Mouse (Mus musculus): ENCODE results near the gene Tcf3. TPM values are rescaled to one million over a fixed set of nuclear protein-coding genes. Genes with fewer than 3 reads are reported as not detected.

Gene Tcf3
- polyA plus RNA-seq, 1 experiment from 2014 or later: 54.0 TPM

DNA sequence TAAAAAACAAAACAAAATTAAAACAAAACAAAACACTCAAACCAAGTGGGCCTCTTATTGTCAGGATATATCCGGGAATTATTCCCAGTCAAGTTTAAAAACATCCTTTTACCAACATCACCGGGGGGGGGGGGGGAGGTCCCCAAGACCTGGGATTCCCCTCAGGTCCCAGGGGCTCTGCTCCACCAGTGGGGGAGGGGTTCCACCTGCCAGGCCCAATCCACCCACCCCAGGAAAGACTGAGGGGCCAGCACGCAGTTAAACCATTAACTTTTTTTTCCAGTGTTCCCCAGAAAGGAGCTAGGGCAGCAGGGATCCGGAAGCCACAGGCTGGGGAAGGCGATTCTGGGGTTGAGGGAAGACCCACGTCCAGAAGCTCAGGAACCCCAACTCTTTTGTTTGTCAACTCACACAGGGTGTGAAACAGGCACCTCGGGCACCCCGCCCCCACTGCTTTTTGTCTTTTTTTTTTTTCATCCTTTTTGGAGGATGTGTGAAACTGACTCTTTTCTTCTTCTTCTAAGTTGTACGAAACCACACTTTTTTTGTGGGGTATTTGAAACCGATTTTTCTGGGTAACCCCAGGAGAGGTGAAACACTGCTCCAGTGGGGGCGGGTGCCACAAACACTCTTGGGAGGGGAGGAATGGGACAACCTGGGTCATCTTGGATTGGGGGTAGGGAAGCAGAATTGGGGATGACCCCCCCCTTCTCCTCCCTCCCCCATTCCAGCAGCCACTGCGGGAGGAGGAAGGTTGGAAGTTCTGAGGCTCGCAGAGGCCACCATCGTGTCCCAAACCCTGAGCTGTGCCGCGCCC lies 1.7 kb downstream of the Tcf3 start:
- peak overlapping the region in 1 of 2 experiments; percentile 25; a peak in 2 of 4 replicates for H3K27ac ChIP-seq (replicated peaks in 1 of 2; ENCODE audit: control insufficient read depth in 1 of 2, insufficient read depth in 1 of 2, low read depth in 2 of 2, low read length in 2 of 2)
- peak overlapping the region; percentile 66 for H3K4me2 ChIP-seq (ENCODE audit: low read length)
- 28% methylated on average over 16 of the region's 16 CpGs for WGBS
- peaks cover 43% of the 10 kb centered on the region for H3K36me3 ChIP-seq (ENCODE audit: control insufficient read depth, insufficient read depth, low read length)
- no peaks in the 10 kb centered on the region for H3K9me3 ChIP-seq (ENCODE audit: control insufficient read depth, low read length)
- peaks cover 4% of the 10 kb centered on the region; the same call in 1 of the 2 replicates for H3K27me3 ChIP-seq (ENCODE audit: control insufficient read depth, insufficient read depth, low read length)
- H3K4me3 ChIP-seq (ENCODE audit: control insufficient read depth in 1 of 2, insufficient read depth in 1 of 2, low read depth in 1 of 2, low read length in 2 of 2): peak overlapping the region; percentile 87 to 92
- peaks cover 12 to 19% of the 10 kb centered on the region in 2 experiments; a peak in 3 of 4 replicates for H3K4me1 ChIP-seq (ENCODE audit: control insufficient read depth in 2 of 2, insufficient read depth in 2 of 2, low read length in 2 of 2)
- ATAC-seq (ENCODE audit: insufficient number of reproducible peaks, insufficient read depth, low FRiP score, low read depth): no peak
- H3K9ac ChIP-seq (ENCODE audit: low read length): peak overlapping the region; percentile 95

- Histone ChIP-seq H3K9ac (ENCODE audit: low read length) (no peak overlapping the region), H3K36me3 (ENCODE audit: control insufficient read depth, insufficient read depth, low read length) (peaks cover 56% of the 10 kb centered on the region), H3K27ac (replicated peaks in 1 of 2; ENCODE audit: control insufficient read depth in 1 of 2, insufficient read depth in 1 of 2, low read depth in 2 of 2, low read length in 2 of 2) (no peak overlapping the region), H3K4me3 (ENCODE audit: control insufficient read depth in 1 of 2, insufficient read depth in 1 of 2, low read depth in 1 of 2, low read length in 2 of 2) (no peak overlapping the region), H3K9me3 (ENCODE audit: control insufficient read depth, low read length) (no peaks in the 10 kb centered on the region), H3K27me3 (ENCODE audit: control insufficient read depth, insufficient read depth, low read length) (no peaks in the 10 kb centered on the region), H3K4me1 (ENCODE audit: control insufficient read depth in 2 of 2, insufficient read depth in 2 of 2, low read length in 2 of 2) (peaks cover 7 to 17% of the 10 kb centered on the region in 2 experiments; a peak in 3 of 4 replicates), H3K4me2 (ENCODE audit: low read length) (no peak overlapping the region)
- no peak for ATAC-seq (ENCODE audit: insufficient number of reproducible peaks, insufficient read depth, low FRiP score, low read depth)
- 72% methylated on average over 7 of the region's 8 CpGs for WGBS
These were observed 3.0 kb downstream of the Tcf3 start for GRCm38 (mm10) chr10:80430375-80430980.

- H3K36me3 ChIP-seq (ENCODE audit: control insufficient read depth, insufficient read depth, low read length): peaks cover 63% of the 10 kb centered on the region
- ATAC-seq (ENCODE audit: insufficient number of reproducible peaks, insufficient read depth, low FRiP score, low read depth): no peak
- no peaks in the 10 kb centered on the region for H3K27me3 ChIP-seq (ENCODE audit: control insufficient read depth, insufficient read depth, low read length)
- H3K4me3 ChIP-seq (ENCODE audit: control insufficient read depth in 1 of 2, insufficient read depth in 1 of 2, low read depth in 1 of 2, low read length in 2 of 2): no peak overlapping the region
- H3K9me3 ChIP-seq (ENCODE audit: control insufficient read depth, low read length): peaks cover 4% of the 10 kb centered on the region; the same call in 1 of the 2 replicates
- H3K9ac ChIP-seq (ENCODE audit: low read length): no peak overlapping the region
- peaks cover 7 to 17% of the 10 kb centered on the region in 2 experiments; a peak in 3 of 4 replicates for H3K4me1 ChIP-seq (ENCODE audit: control insufficient read depth in 2 of 2, insufficient read depth in 2 of 2, low read length in 2 of 2)
- 88% methylated on average over 8 of the region's 8 CpGs for WGBS
- H3K27ac ChIP-seq (replicated peaks in 1 of 2; ENCODE audit: control insufficient read depth in 1 of 2, insufficient read depth in 1 of 2, low read depth in 2 of 2, low read length in 2 of 2): no peak overlapping the region
- no peak overlapping the region for H3K4me2 ChIP-seq (ENCODE audit: low read length)
These were observed 3.6 kb downstream of the Tcf3 start for GRCm38 (mm10) chr10:80429800-80430199.

DNA sequence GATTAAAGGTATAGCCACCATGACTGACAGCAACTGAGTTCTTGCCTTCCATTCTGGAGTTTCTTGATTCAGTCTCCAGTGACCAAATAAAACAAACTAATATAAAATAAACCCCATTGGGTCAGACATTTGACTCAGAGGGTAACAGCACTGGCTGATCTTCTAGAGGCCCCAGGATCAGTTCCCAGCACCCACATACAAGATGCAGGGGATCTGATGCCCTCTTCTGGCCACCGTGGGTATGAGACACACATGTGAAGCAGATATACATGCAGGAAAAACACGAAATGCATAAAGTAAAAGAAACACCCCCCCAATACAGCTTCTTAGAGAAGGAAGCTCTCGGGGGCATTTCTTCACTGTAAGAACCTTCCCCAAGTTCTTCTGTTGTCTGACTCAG lies 8.4 kb downstream of the Tcf3 start:
- Histone ChIP-seq H3K4me1 (ENCODE audit: control insufficient read depth in 2 of 2, insufficient read depth in 2 of 2, low read length in 2 of 2) (peaks cover 3 to 14% of the 10 kb centered on the region in 2 experiments), H3K36me3 (ENCODE audit: control insufficient read depth, insufficient read depth, low read length) (peaks cover 100% of the 10 kb centered on the region), H3K27me3 (ENCODE audit: control insufficient read depth, insufficient read depth, low read length) (no peaks in the 10 kb centered on the region), H3K9ac (ENCODE audit: low read length) (no peak overlapping the region), H3K27ac (replicated peaks in 1 of 2; ENCODE audit: control insufficient read depth in 1 of 2, insufficient read depth in 1 of 2, low read depth in 2 of 2, low read length in 2 of 2) (no peak overlapping the region), H3K4me2 (ENCODE audit: low read length) (no peak overlapping the region), H3K9me3 (ENCODE audit: control insufficient read depth, low read length) (peaks cover 4% of the 10 kb centered on the region; the same call in 1 of the 2 replicates), H3K4me3 (ENCODE audit: control insufficient read depth in 1 of 2, insufficient read depth in 1 of 2, low read depth in 1 of 2, low read length in 2 of 2) (no peak overlapping the region)
- ATAC-seq (ENCODE audit: insufficient number of reproducible peaks, insufficient read depth, low FRiP score, low read depth): no peak
- WGBS: 95% methylated on average over 3 of the region's 3 CpGs

GRCm38 (mm10) chr10:80423562-80423961 lies 9.9 kb downstream of the Tcf3 start:
- Histone ChIP-seq H3K9ac (ENCODE audit: low read length) (no peak overlapping the region), H3K4me3 (ENCODE audit: control insufficient read depth in 1 of 2, insufficient read depth in 1 of 2, low read depth in 1 of 2, low read length in 2 of 2) (no peak overlapping the region), H3K9me3 (ENCODE audit: control insufficient read depth, low read length) (peaks cover 4% of the 10 kb centered on the region; the same call in 1 of the 2 replicates), H3K4me1 (ENCODE audit: control insufficient read depth in 2 of 2, insufficient read depth in 2 of 2, low read length in 2 of 2) (peaks cover 13 to 29% of the 10 kb centered on the region in 2 experiments), H3K27me3 (ENCODE audit: control insufficient read depth, insufficient read depth, low read length) (no peaks in the 10 kb centered on the region), H3K36me3 (ENCODE audit: control insufficient read depth, insufficient read depth, low read length) (peaks cover 100% of the 10 kb centered on the region), H3K4me2 (ENCODE audit: low read length) (no peak overlapping the region), H3K27ac (replicated peaks in 1 of 2; ENCODE audit: control insufficient read depth in 1 of 2, insufficient read depth in 1 of 2, low read depth in 2 of 2, low read length in 2 of 2) (0 out of 4 replicates have a peak overlapping the region, but pooled peaks of 1 of the 2 experiments have one; percentile 14)
- 52% methylated on average over 4 of the region's 4 CpGs for WGBS
- ATAC-seq (ENCODE audit: insufficient number of reproducible peaks, insufficient read depth, low FRiP score, low read depth): no peak

DNA sequence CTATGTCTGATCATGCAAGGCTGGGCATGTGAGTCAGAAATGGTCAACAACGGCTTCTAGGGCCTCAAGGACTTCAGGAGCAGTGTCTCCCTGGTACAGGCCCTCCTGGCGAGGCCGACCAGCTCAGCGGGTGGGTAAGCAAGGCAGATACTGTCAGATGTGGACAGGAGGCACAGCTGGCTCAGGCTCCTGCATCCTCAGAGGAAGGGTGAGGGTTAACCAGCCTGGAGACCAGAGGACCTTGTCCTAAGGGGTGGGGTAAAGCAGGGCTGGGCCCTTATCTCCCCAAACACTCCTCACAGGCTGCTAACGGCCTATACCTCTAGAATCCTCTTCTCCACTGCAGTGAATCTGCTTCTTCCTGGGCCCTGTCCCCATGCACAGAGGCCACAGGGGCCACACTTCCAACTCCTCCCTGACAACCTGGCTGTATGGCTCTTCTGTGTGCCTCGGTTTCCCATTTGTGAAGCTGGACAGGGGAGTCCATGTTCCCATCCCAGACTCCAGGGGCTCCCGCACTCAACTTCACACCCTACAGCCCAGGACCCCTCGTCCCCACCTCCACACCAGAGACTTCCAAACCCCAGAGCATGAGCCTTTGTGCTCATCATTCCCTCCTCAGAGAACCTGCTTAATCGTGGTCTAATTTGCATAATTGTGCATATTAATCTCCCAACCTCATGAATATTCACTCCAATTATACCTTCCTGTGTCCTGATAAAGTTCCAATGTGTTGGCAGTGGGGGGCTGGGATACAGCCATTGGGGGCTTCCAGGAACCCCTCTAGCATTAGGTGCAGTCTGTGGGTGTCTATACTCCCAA lies 11.6 kb downstream of the Tcf3 start:
- peaks cover 4% of the 10 kb centered on the region; the same call in 1 of the 2 replicates for H3K9me3 ChIP-seq (ENCODE audit: control insufficient read depth, low read length)
- H3K4me2 ChIP-seq (ENCODE audit: low read length): no peak overlapping the region
- peaks cover 16 to 32% of the 10 kb centered on the region in 2 experiments for H3K4me1 ChIP-seq (ENCODE audit: control insufficient read depth in 2 of 2, insufficient read depth in 2 of 2, low read length in 2 of 2)
- no peak for ATAC-seq (ENCODE audit: insufficient number of reproducible peaks, insufficient read depth, low FRiP score, low read depth)
- H3K36me3 ChIP-seq (ENCODE audit: control insufficient read depth, insufficient read depth, low read length): peaks cover 100% of the 10 kb centered on the region
- H3K4me3 ChIP-seq (ENCODE audit: control insufficient read depth in 1 of 2, insufficient read depth in 1 of 2, low read depth in 1 of 2, low read length in 2 of 2): no peak overlapping the region
- WGBS: 86% methylated on average over 9 of the region's 9 CpGs
- no peak overlapping the region for H3K27ac ChIP-seq (replicated peaks in 1 of 2; ENCODE audit: control insufficient read depth in 1 of 2, insufficient read depth in 1 of 2, low read depth in 2 of 2, low read length in 2 of 2)
- H3K9ac ChIP-seq (ENCODE audit: low read length): peak overlapping the region; percentile 11; the same call in 1 of the 2 replicates
- no peaks in the 10 kb centered on the region for H3K27me3 ChIP-seq (ENCODE audit: control insufficient read depth, insufficient read depth, low read length)

DNA sequence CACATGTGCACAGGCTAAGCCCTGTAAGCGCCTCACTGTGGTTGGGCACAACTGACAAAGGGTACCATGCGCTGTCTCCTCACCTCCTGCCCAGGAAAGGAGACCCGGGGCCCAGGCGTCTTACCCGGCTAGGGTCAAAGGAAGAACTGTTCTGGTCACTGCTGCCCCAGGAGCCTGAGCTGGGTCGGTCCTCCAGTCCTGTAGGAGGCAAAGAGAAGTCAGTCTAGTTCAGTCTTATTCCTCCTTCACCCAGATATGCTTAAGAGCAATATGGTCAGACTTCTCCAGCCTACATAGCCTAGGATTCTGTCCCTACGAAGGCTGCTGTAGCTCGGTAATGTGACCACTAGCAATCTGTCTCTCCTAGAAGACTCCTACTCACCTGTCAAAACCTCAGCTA lies 12.2 kb downstream of the Tcf3 start:
- no peak overlapping the region for H3K9ac ChIP-seq (ENCODE audit: low read length)
- H3K4me2 ChIP-seq (ENCODE audit: low read length): no peak overlapping the region
- ATAC-seq (ENCODE audit: insufficient number of reproducible peaks, insufficient read depth, low FRiP score, low read depth): no peak
- no peak overlapping the region for H3K4me3 ChIP-seq (ENCODE audit: control insufficient read depth in 1 of 2, insufficient read depth in 1 of 2, low read depth in 1 of 2, low read length in 2 of 2)
- peaks cover 100% of the 10 kb centered on the region for H3K36me3 ChIP-seq (ENCODE audit: control insufficient read depth, insufficient read depth, low read length)
- H3K4me1 ChIP-seq (ENCODE audit: control insufficient read depth in 2 of 2, insufficient read depth in 2 of 2, low read length in 2 of 2): peaks cover 16 to 32% of the 10 kb centered on the region in 2 experiments
- no peaks in the 10 kb centered on the region for H3K27me3 ChIP-seq (ENCODE audit: control insufficient read depth, insufficient read depth, low read length)
- no peak overlapping the region for H3K27ac ChIP-seq (replicated peaks in 1 of 2; ENCODE audit: control insufficient read depth in 1 of 2, insufficient read depth in 1 of 2, low read depth in 2 of 2, low read length in 2 of 2)
- WGBS: 98% methylated on average over 8 of the region's 8 CpGs
- H3K9me3 ChIP-seq (ENCODE audit: control insufficient read depth, low read length): peaks cover 4% of the 10 kb centered on the region; the same call in 1 of the 2 replicates
